Mouse (Mus musculus): ENCODE measurements around the gene Gm9639. TPM values are rescaled to one million over a fixed set of nuclear protein-coding genes. Genes with fewer than 3 reads are reported as not detected.
"Not testable (repeated sequence)": the region's sequence is repeated elsewhere in the genome, so short reads cannot be mapped to it uniquely, and the experiment has no call there.

Gm9639 gene
- polyA plus RNA-seq, 1 experiment from 2014 or later = not detected

DNA sequence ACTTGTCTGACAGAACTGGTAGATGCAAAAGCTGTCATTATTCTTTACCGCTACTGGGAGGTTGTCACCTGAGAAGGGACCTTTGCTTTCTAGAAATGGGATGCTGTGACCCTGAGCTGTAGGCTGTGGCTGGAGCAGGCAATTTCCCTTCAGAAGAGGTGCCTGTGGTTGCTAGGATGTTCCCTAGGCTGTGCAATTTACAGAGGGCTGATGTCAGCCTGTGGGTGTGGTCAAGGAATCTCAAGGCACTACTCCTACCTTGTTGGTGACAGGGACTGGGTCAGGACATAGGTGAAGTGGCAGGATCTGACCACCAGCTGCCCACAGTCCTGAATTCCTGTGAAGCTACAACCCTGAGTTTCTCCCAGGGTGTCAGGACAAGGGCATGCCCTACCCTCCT, 25.1 kb downstream of the Gm9639 start:
- no peak overlapping the region for H3K4me3 ChIP-seq (ENCODE audit: low read depth, low read length)
- no peaks in the 10 kb centered on the region for H3K27me3 ChIP-seq (replicated peaks; ENCODE audit: control insufficient read depth, insufficient read depth, low read length)
- H3K9me3 ChIP-seq (ENCODE audit: control insufficient read depth) = no peaks in the 10 kb centered on the region
- WGBS = 82% methylated on average over 1 of the region's 1 CpGs
- ATAC-seq = no peak
- no peak overlapping the region for H3K27ac ChIP-seq (ENCODE audit: low read depth, low read length)
- no peak overlapping the region for H3K4me2 ChIP-seq (replicated peaks; ENCODE audit: low read depth)
- no peak for TF ChIP-seq CTCF (IDR thresholded peaks at IDR 0.05; ENCODE audit: low read depth)
- no peaks in the 10 kb centered on the region for H3K4me1 ChIP-seq (replicated peaks; ENCODE audit: control insufficient read depth, insufficient read depth, low read length)
- no peaks in the 10 kb centered on the region for H3K36me3 ChIP-seq (ENCODE audit: control insufficient read depth, insufficient read depth)
- H3K9ac ChIP-seq (ENCODE audit: low read depth, low read length) = no peak overlapping the region

DNA sequence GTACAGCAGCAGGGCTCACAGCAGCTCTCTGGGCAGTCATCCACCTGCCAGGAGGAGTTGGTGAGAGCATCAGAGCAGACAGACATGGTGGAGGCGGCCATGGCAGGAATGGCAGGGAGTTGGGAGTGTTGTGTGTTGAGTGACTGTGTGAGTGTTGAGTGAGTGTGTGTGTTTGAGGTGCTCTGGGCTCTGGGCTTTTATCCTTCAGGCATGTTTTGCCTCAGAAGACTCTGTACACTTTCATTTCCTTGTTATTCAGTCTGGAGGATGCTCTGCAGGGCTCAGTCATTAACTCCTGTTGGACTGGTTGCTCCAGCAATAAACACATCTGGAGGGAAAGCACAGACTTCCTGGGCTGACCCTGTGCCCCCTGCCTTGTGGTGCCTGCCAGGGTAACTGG, 35.3 kb downstream of the Gm9639 start, which contains the start of gene Gm3233:
Gene Gm3233, minus strand, starts transcription at position 101 of the 400 bp plus-strand sequence.
- H3K27me3 ChIP-seq (replicated peaks; ENCODE audit: control insufficient read depth, insufficient read depth, low read length) = not testable (repeated sequence)

DNA sequence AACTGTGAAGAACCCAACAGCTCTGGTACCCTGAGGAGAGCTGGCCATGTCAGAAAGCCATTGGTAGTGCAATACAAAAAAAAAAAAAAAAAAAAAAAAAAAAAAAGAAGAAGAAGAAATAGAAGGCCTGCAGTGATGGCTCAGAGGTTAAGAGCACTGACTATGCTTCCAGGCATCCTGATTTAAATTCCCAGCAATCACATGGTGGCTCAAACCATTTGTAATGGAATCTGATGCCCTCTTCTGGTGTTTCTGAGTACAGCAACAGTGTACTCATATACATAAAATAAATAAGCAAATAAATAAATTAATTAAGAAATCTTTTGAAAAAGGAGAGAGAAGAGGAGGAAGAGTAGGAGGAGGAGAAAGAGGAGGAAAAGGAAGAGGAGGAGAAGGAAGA, 41.4 kb downstream of the Gm9639 start:
- peak; percentile 31 for TF ChIP-seq CTCF (IDR thresholded peaks at IDR 0.05; ENCODE audit: low read depth)
- Histone ChIP-seq H3K4me2 (replicated peaks; ENCODE audit: low read depth) (no peak overlapping the region), H3K4me1 (replicated peaks; ENCODE audit: control insufficient read depth, insufficient read depth, low read length) (no peaks in the 10 kb centered on the region), H3K27ac (ENCODE audit: low read depth, low read length) (no peak overlapping the region), H3K27me3 (replicated peaks; ENCODE audit: control insufficient read depth, insufficient read depth, low read length) (no peaks in the 10 kb centered on the region), H3K9me3 (ENCODE audit: control insufficient read depth) (no peaks in the 10 kb centered on the region), H3K4me3 (ENCODE audit: low read depth, low read length) (no peak overlapping the region), H3K9ac (ENCODE audit: low read depth, low read length) (no peak overlapping the region), H3K36me3 (ENCODE audit: control insufficient read depth, insufficient read depth) (no peaks in the 10 kb centered on the region)
- ATAC-seq = no peak

More for the DNA sequence above, 35.3 kb downstream of the Gm9639 start, which contains the start of gene Gm3233:
- H3K4me2 ChIP-seq (replicated peaks; ENCODE audit: low read depth); H3K36me3 ChIP-seq (ENCODE audit: control insufficient read depth, insufficient read depth); H3K4me1 ChIP-seq (replicated peaks; ENCODE audit: control insufficient read depth, insufficient read depth, low read length); H3K9me3 ChIP-seq (ENCODE audit: control insufficient read depth); ATAC-seq; H3K27ac ChIP-seq (ENCODE audit: low read depth, low read length); H3K9ac ChIP-seq (ENCODE audit: low read depth, low read length); H3K4me3 ChIP-seq (ENCODE audit: low read depth, low read length): not testable (repeated sequence)
- no CpG with 5 or more reads among the region's 1 CpGs for WGBS

DNA sequence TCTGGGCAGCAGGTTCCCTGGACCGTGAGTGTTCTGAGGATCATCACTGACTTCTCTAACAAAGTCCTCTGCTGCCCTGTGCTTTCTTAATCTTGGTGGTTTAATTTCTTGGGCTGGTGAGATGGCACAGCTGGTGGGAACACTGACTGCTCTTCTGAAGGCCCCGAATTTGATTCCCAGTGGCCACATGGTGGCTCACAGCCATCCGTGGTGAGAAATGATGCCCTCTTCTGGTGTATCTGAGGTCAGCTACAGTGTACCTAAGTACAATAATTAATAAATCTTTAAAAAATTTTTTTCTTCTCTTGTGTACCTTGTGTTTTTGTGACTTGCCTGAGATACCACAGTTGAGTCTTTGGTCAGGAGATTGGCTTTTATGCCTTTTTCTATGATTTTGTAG, 42.6 kb downstream of the Gm9639 start:
- H3K36me3 ChIP-seq (ENCODE audit: control insufficient read depth, insufficient read depth); H3K4me1 ChIP-seq (replicated peaks; ENCODE audit: control insufficient read depth, insufficient read depth, low read length); H3K4me3 ChIP-seq (ENCODE audit: low read depth, low read length); H3K4me2 ChIP-seq (replicated peaks; ENCODE audit: low read depth); ATAC-seq; H3K27ac ChIP-seq (ENCODE audit: low read depth, low read length); H3K27me3 ChIP-seq (replicated peaks; ENCODE audit: control insufficient read depth, insufficient read depth, low read length); H3K9me3 ChIP-seq (ENCODE audit: control insufficient read depth); H3K9ac ChIP-seq (ENCODE audit: low read depth, low read length): not testable (repeated sequence)
- peak; percentile 33 for TF ChIP-seq CTCF (IDR thresholded peaks at IDR 0.05; ENCODE audit: low read depth)
- WGBS = 61% methylated on average over 3 of the region's 3 CpGs

DNA sequence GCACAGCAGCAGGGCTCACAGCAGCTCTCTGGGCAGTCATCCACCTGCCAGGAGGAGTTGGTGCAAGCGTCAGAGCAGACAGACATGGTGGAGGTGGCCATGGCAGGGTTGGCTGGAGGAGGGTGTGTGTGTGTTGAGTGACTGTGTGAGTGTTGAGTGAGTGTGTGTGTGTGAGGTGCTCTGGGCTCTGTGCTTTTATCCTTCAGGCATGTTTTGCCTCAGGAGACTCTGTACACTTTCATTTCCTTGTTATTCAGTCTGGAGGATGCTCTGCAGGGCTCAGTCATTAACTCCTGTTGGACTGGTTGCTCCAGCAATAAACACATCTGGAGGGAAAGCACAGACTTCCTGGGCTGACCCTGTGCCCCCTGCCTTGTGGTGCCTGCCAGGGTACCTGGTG, 43.6 kb downstream of the Gm9639 start, which contains the start of gene Gm9736:
Gene Gm9736, minus strand, starts transcription at position 101 of the 400 bp plus-strand sequence.
- H3K27me3 ChIP-seq (replicated peaks; ENCODE audit: control insufficient read depth, insufficient read depth, low read length); H3K9me3 ChIP-seq (ENCODE audit: control insufficient read depth); H3K4me3 ChIP-seq (ENCODE audit: low read depth, low read length); H3K4me2 ChIP-seq (replicated peaks; ENCODE audit: low read depth); H3K36me3 ChIP-seq (ENCODE audit: control insufficient read depth, insufficient read depth); H3K9ac ChIP-seq (ENCODE audit: low read depth, low read length); H3K4me1 ChIP-seq (replicated peaks; ENCODE audit: control insufficient read depth, insufficient read depth, low read length); H3K27ac ChIP-seq (ENCODE audit: low read depth, low read length); ATAC-seq: not testable (repeated sequence)
- 67% methylated on average over 1 of the region's 1 CpGs for WGBS

DNA sequence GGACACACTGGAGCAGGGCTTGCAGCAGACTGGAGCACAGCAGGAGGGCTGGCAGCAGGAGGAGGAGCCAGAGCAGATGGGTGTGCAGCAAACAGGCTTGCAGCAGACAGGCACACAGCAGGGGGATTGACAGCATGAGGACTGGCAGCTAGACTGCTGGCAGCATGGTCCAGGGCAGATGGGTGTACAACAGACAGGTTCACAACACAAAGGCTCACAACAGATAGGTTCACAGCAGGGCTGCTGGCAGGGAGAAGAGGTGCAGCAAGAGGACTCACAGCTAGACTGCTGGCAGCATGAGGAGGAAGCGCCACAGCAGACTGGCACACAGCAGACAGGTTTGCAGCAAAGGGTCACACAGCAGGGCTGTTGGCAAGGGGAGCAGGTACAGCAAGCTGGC, 44.2 kb downstream of the Gm9639 start:
- not testable (repeated sequence) for H3K9ac ChIP-seq (ENCODE audit: low read depth, low read length); H3K36me3 ChIP-seq (ENCODE audit: control insufficient read depth, insufficient read depth); H3K4me2 ChIP-seq (replicated peaks; ENCODE audit: low read depth); H3K9me3 ChIP-seq (ENCODE audit: control insufficient read depth); H3K27ac ChIP-seq (ENCODE audit: low read depth, low read length); H3K4me3 ChIP-seq (ENCODE audit: low read depth, low read length); H3K27me3 ChIP-seq (replicated peaks; ENCODE audit: control insufficient read depth, insufficient read depth, low read length); ATAC-seq; H3K4me1 ChIP-seq (replicated peaks; ENCODE audit: control insufficient read depth, insufficient read depth, low read length)
- WGBS = 77% methylated on average over 1 of the region's 1 CpGs

Other genes with a start within 250 kb of the Gm9639 start
- gene Pttg1ip, start 213.4 kb downstream of the Gm9639 start, polyA plus RNA-seq (2015; fragmentation: Nextera tagmentation; extraction: Ambion mirVana) = 200 and 201 TPM in 2 replicates
- 256 and 269 TPM in 2 replicates for gene Sumo3, start 189.0 kb downstream of the Gm9639 start, polyA plus RNA-seq (2015; fragmentation: Nextera tagmentation; extraction: Ambion mirVana)
- gene Gm49325, start 188.9 kb downstream of the Gm9639 start, polyA plus RNA-seq (2015; fragmentation: Nextera tagmentation; extraction: Ambion mirVana) = 18.9 TPM in 2 replicates
- gene Ube2g2, start 172.8 kb downstream of the Gm9639 start, polyA plus RNA-seq (2015; fragmentation: Nextera tagmentation; extraction: Ambion mirVana) = 36.4 and 37.8 TPM in 2 replicates
- gene Tspear, start 108.5 kb downstream of the Gm9639 start, polyA plus RNA-seq (2015; fragmentation: Nextera tagmentation; extraction: Ambion mirVana) = 0.10 and 0.20 TPM in 2 replicates
- not detected in 2 replicates for gene Gm19402, start 104.3 kb downstream of the Gm9639 start, polyA plus RNA-seq (2015; fragmentation: Nextera tagmentation; extraction: Ambion mirVana)
- not detected in 2 replicates for gene Gm9508, start 97.8 kb downstream of the Gm9639 start, polyA plus RNA-seq (2015; fragmentation: Nextera tagmentation; extraction: Ambion mirVana)
- gene Gm10272, start 88.5 kb downstream of the Gm9639 start, polyA plus RNA-seq (2015; fragmentation: Nextera tagmentation; extraction: Ambion mirVana) = not detected in 2 replicates
- gene Gm10024, start 83.6 kb downstream of the Gm9639 start, polyA plus RNA-seq (2015; fragmentation: Nextera tagmentation; extraction: Ambion mirVana) = not detected in 2 replicates
- gene Gm10142, start 79.3 kb downstream of the Gm9639 start, polyA plus RNA-seq (2015; fragmentation: Nextera tagmentation; extraction: Ambion mirVana) = not detected in 2 replicates
- gene Krtap12-1, start 74.5 kb downstream of the Gm9639 start, polyA plus RNA-seq (2015; fragmentation: Nextera tagmentation; extraction: Ambion mirVana) = not detected in 2 replicates
- gene Gm10100, start 68.6 kb downstream of the Gm9639 start, polyA plus RNA-seq (2015; fragmentation: Nextera tagmentation; extraction: Ambion mirVana) = not detected in 2 replicates
- not detected in 2 replicates for gene Gm18596, start 52.4 kb downstream of the Gm9639 start, polyA plus RNA-seq (2015; fragmentation: Nextera tagmentation; extraction: Ambion mirVana)
- gene Gm9736, start 43.7 kb downstream of the Gm9639 start, polyA plus RNA-seq (2015; fragmentation: Nextera tagmentation; extraction: Ambion mirVana) = not detected in 2 replicates
- gene Gm3233, start 35.4 kb downstream of the Gm9639 start, polyA plus RNA-seq (2015; fragmentation: Nextera tagmentation; extraction: Ambion mirVana) = not detected in 2 replicates
- gene Gm3238, start 23.8 kb downstream of the Gm9639 start, polyA plus RNA-seq (2015; fragmentation: Nextera tagmentation; extraction: Ambion mirVana) = not detected in 2 replicates
- not detected in 2 replicates for gene Gm7138, start 18.1 kb downstream of the Gm9639 start, polyA plus RNA-seq (2015; fragmentation: Nextera tagmentation; extraction: Ambion mirVana)
- not detected in 2 replicates for gene Gm3250, start 12.5 kb downstream of the Gm9639 start, polyA plus RNA-seq (2015; fragmentation: Nextera tagmentation; extraction: Ambion mirVana)
- not detected in 2 replicates for gene Gm7137, start 6.9 kb downstream of the Gm9639 start, polyA plus RNA-seq (2015; fragmentation: Nextera tagmentation; extraction: Ambion mirVana)
- gene Gm19668, start 4.1 kb upstream of the Gm9639 start, polyA plus RNA-seq (2015; fragmentation: Nextera tagmentation; extraction: Ambion mirVana) = not detected in 2 replicates
- not detected in 2 replicates for gene Gm9507, start 16.8 kb upstream of the Gm9639 start, polyA plus RNA-seq (2015; fragmentation: Nextera tagmentation; extraction: Ambion mirVana)
- gene Gm2696, start 19.6 kb upstream of the Gm9639 start, polyA plus RNA-seq (2015; fragmentation: Nextera tagmentation; extraction: Ambion mirVana) = not detected in 2 replicates
- gene Krtap10-4, start 32.0 kb upstream of the Gm9639 start, polyA plus RNA-seq (2015; fragmentation: Nextera tagmentation; extraction: Ambion mirVana) = not detected in 2 replicates
- gene Krtap10-10, start 40.9 kb upstream of the Gm9639 start, polyA plus RNA-seq (2015; fragmentation: Nextera tagmentation; extraction: Ambion mirVana) = not detected in 2 replicates
- not detected in 2 replicates for gene Gm36176, start 51.7 kb upstream of the Gm9639 start, polyA plus RNA-seq (2015; fragmentation: Nextera tagmentation; extraction: Ambion mirVana)
- not detected in 2 replicates for gene Gm10318, start 57.8 kb upstream of the Gm9639 start, polyA plus RNA-seq (2015; fragmentation: Nextera tagmentation; extraction: Ambion mirVana)
- not detected in 2 replicates for gene Gm3285, start 66.9 kb upstream of the Gm9639 start, polyA plus RNA-seq (2015; fragmentation: Nextera tagmentation; extraction: Ambion mirVana)
- 2.1 TPM in 2 replicates for gene Lrrc3, start 107.5 kb upstream of the Gm9639 start, polyA plus RNA-seq (2015; fragmentation: Nextera tagmentation; extraction: Ambion mirVana)
- gene Trpm2, start 175.5 kb upstream of the Gm9639 start, polyA plus RNA-seq (2015; fragmentation: Nextera tagmentation; extraction: Ambion mirVana) = 0.66 and 1.1 TPM in 2 replicates
- 8.5 and 8.6 TPM in 2 replicates for gene 1810043G02Rik, start 183.4 kb upstream of the Gm9639 start, polyA plus RNA-seq (2015; fragmentation: Nextera tagmentation; extraction: Ambion mirVana)
- gene Pfkl, start 215.0 kb upstream of the Gm9639 start, polyA plus RNA-seq (2015; fragmentation: Nextera tagmentation; extraction: Ambion mirVana) = 42.3 and 51.1 TPM in 2 replicates
- 0.14 and 0.31 TPM in 2 replicates for gene Dnmt3l, start 246.9 kb upstream of the Gm9639 start, polyA plus RNA-seq (2015; fragmentation: Nextera tagmentation; extraction: Ambion mirVana)
- gene Aire, start 248.5 kb upstream of the Gm9639 start, polyA plus RNA-seq (2015; fragmentation: Nextera tagmentation; extraction: Ambion mirVana) = 0.04 TPM in 1 of 2 replicates, not detected in the other